Mouse (Mus musculus) hindbrain, embryonic 16.5 days (tissue): ENCODE results near the gene Kcnk1. TPM values are rescaled to one million over a fixed set of nuclear protein-coding genes. Genes with fewer than 3 reads are reported as not detected.

Experiments
- ATAC-seq: fragments of 200-750 bp; cut with Nextera tagmentation; 2 replicates; pipeline ENCODE4 v1.8.0; 2017; ENCODE audit warnings: moderate TSS enrichment, moderate library complexity
- H3K27ac ChIP-seq: fragments of 300-500 bp; sonication (generic); 2 replicates; pipeline ENCODE4 v1.5.1; 2014; ENCODE audit warnings: low read depth, mild to moderate bottlenecking, control low read depth, low read length, moderate library complexity
- H3K27me3 ChIP-seq: fragments of 300-500 bp; sonication (generic); replicated peaks from 2 replicates; pipeline ENCODE4 v1.6.1; 2014; ENCODE audit warnings: low read length; ENCODE audit not compliant: control insufficient read depth, insufficient read depth
- H3K36me3 ChIP-seq: fragments of 300-500 bp; sonication (generic); 2 replicates; pipeline ENCODE4 v1.6.1; 2014; ENCODE audit warnings: mild to moderate bottlenecking, low read length, moderate library complexity, mixed read lengths; ENCODE audit not compliant: control insufficient read depth, insufficient read depth
- H3K4me1 ChIP-seq: fragments of 300-500 bp; sonication (generic); 2 replicates; pipeline ENCODE4 v1.6.1; 2014; ENCODE audit warnings: low read depth, low read length; ENCODE audit not compliant: control insufficient read depth, insufficient read depth
- H3K4me2 ChIP-seq: fragments of 300-500 bp; sonication (generic); 2 replicates; pipeline ENCODE4 v1.6.1; 2014; ENCODE audit warnings: mild to moderate bottlenecking, low read length, control low read depth, moderate library complexity
- H3K4me3 ChIP-seq: fragments of 300-500 bp; sonication (generic); 2 replicates; pipeline ENCODE4 v1.5.1; 2014; ENCODE audit warnings: mild to moderate bottlenecking, low read length, control low read depth, moderate library complexity
- H3K9ac ChIP-seq: fragments of 300-500 bp; sonication (generic); 2 replicates; pipeline ENCODE4 v1.6.1; 2014; ENCODE audit warnings: low read depth, mild to moderate bottlenecking, control low read depth, low read length, moderate library complexity
- H3K9me3 ChIP-seq: fragments of 300-500 bp; sonication (generic); 2 replicates; pipeline ENCODE4 v1.6.1; 2014; ENCODE audit warnings: mild to moderate bottlenecking, low read length, moderate library complexity; ENCODE audit not compliant: control insufficient read depth
- WGBS: fragments of 180-500 bp; shearing (Covaris S2); extraction: QIAGEN DNeasy Blood & Tissue Kit; methylation state at CpG from one replicate; pipeline ENCODE4 v1.1.7; 2014; 5-methylcytosine and 5-hydroxymethylcytosine counted together
- polyA plus RNA-seq: library from polyadenylated mRNA; unstranded; fragments of >200 nt; fragmentation: Nextera tagmentation; extraction: Ambion mirVana; gene quantifications from 2 replicates; pipeline ENCODE4 v1.2.1, GENCODE M21; 2015

Gene Kcnk1
- polyA plus RNA-seq, 1 experiment from 2014 or later = 32.7 TPM

DNA sequence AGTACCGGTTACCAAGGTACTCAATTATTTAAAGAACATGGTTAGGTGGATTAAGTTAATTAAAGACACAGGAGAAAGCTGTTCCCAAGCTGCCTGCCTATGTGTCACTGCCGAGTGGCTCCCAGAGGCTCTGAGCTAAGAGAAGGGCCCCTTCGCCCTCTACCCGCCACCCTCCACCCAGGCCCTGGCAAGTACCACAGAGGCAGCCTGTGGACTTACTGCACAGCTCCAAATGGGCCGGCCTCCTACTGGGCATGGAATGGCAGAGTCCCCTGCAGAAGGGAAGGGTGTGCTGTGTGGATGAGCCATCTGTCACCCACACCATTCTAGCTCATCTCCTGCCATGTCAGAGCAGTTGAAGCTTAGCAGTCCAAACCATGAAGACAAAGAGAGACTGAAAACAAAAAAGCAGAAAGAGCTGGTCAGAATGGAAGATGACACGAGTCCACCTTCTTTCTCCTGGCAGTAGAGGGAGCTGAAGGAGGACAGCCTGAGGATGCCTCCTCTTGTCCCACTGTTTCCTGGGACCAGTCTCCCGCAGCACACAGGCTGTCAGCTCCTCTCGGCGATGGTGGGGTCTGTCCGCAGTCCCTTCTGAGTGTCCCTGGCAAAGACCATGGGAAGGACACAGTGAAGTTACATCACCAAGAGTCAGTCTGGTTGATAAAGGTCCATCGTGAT, 11.5 kb downstream of the Kcnk1 start:
- Histone ChIP-seq H3K9me3 (no peaks in the 10 kb centered on the region), H3K4me1 (no peaks in the 10 kb centered on the region), H3K4me3 (no peak overlapping the region), H3K9ac (no peak overlapping the region), H3K36me3 (no peaks in the 10 kb centered on the region), H3K27ac (peak overlapping the region; percentile 11; the same call in 1 of the 2 replicates), H3K4me2 (no peak overlapping the region), H3K27me3 (no peaks in the 10 kb centered on the region)
- no peak; the same call in 1 of the 2 replicates for ATAC-seq
- WGBS = 69% methylated on average over 11 of the region's 11 CpGs

DNA sequence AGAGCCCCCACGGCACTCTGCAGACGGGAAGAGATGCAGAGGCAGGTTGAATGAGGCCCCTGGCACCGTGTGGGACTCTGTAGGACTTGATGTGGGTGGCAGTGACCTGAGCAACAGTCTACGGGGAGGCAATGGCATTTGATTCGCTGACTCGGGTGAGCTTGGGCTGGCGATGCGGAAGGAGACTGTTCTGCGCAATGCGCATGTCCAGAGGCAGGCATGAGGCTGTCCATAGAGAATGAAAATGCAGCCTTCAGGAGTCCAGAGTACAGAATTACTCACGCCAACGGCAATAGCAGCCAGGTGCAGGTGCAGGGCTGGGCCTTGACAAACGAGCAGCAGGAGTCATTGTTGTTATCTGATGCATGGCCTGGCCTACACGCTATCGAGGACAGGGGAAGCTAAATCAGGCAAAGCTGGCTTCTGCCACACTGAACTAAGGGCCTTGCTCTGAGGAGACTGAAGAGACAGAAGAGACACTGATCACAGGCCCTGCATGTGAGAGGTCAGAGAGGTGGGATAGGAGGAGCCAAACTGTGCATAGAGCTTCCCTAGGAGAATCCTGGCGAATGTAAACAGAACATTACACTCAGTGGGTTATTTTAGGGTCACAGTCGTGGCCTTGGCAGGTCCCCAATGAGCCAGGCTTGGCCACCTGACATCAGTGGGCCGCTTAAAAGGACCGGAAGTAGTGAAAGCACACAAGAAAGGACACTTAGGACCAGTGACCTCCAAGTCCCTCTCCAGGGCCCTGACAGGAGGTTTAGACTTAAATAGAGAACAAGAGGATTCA, 12.8 kb downstream of the Kcnk1 start:
- no peaks in the 10 kb centered on the region for H3K9me3 ChIP-seq
- H3K4me2 ChIP-seq = no peak overlapping the region
- no peak overlapping the region for H3K27ac ChIP-seq
- H3K9ac ChIP-seq = no peak overlapping the region
- ATAC-seq = no peak
- no peak overlapping the region for H3K4me3 ChIP-seq
- H3K27me3 ChIP-seq = no peaks in the 10 kb centered on the region
- 78% methylated on average over 19 of the region's 19 CpGs for WGBS
- H3K4me1 ChIP-seq = no peaks in the 10 kb centered on the region
- H3K36me3 ChIP-seq = no peaks in the 10 kb centered on the region

DNA sequence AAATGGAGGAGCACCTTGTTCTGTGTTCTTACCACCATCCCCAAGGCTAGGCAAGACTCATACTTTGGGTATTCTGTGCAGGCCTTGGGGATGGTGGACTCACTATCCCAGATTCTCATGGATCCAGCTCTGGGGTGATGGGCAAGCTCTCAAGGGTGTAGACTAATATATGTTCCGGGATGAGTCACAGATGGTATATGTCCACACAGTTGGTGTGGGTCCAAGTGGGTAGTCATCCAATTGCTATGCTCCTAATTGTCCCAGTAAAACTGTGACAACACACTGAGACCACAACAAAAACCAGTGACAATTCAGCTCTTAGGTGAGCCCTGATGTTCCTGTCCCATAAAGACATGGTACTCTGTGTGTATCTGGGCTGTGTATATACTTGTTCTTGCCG, 14.0 kb downstream of the Kcnk1 start:
- ATAC-seq = no peak
- WGBS = 88% methylated on average over 2 of the region's 2 CpGs
- H3K9ac ChIP-seq = no peak overlapping the region

DNA sequence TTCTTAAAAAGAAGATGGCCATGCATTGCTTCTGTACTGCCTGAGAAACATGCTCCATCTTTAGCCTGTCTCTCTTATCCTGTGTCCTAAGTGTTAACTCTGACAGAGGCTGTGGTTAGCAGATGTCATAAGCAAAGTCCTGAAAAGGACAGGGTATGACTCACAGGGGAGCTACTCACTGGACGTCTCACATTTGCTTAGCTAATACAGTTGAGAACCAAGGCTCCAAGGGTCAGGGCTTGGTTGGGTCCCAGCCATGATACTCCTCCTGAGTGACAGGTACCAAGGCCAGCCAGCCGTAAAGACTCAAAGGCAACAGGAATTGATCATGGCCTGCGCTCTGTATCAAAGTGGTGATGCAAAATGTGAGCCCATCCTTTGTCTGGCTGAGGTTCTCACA, 15.9 kb downstream of the Kcnk1 start:
- Histone ChIP-seq H3K4me3 (no peak overlapping the region), H3K27ac (no peak overlapping the region), H3K9ac (no peak overlapping the region), H3K9me3 (no peaks in the 10 kb centered on the region), H3K27me3 (no peaks in the 10 kb centered on the region), H3K4me2 (no peak overlapping the region), H3K36me3 (no peaks in the 10 kb centered on the region), H3K4me1 (no peaks in the 10 kb centered on the region)
- ATAC-seq = no peak
- 77% methylated on average over 3 of the region's 3 CpGs for WGBS

More for the DNA sequence above, 14.0 kb downstream of the Kcnk1 start:
- Histone ChIP-seq H3K4me2 (no peak overlapping the region), H3K36me3 (no peaks in the 10 kb centered on the region), H3K4me3 (no peak overlapping the region), H3K27me3 (no peaks in the 10 kb centered on the region), H3K9me3 (no peaks in the 10 kb centered on the region), H3K27ac (no peak overlapping the region), H3K4me1 (no peaks in the 10 kb centered on the region)

DNA sequence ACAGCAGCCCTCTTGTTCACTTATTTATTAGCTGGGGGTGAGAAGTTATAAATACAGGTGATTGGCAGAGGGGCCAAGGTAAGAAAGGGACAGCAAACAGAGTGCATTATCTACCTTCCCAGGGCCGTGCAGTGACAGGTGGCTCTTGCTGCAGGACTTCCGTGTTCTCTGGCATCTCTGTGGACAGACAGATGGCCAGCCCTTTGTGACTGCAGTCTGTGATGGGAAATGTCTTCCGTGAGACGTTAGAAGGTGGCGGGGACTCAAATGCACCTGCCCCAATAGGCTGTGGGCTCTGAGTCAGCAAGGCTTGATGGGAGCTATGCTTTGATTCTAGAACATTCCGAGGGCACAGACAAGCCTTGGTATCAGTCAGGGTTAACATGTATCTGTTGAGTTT, 17.4 kb downstream of the Kcnk1 start:
- Histone ChIP-seq H3K27me3 (no peaks in the 10 kb centered on the region), H3K4me1 (no peaks in the 10 kb centered on the region), H3K27ac (no peak overlapping the region), H3K36me3 (no peaks in the 10 kb centered on the region), H3K9ac (no peak overlapping the region), H3K9me3 (no peaks in the 10 kb centered on the region), H3K4me2 (no peak overlapping the region), H3K4me3 (no peak overlapping the region)
- no peak for ATAC-seq
- WGBS = 80% methylated on average over 6 of the region's 6 CpGs

DNA sequence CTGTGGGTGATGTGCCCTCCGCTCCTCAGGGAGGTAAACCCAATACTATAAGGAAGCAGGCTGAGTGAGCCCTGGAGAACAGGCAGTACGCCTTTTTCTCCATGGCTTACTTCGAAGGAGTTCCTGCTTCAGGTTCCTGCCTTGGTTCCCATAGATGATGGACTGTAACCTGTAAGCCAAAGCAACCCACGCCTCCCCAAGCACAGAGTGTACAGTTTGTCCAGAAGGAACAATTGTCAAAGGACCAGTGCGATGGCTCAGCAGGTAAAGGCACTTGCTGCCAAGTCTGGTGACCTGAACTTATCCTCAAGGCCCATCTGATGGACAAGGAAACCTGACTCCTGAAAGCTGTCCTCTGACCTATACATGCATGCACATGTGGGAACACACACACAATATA, 18.7 kb downstream of the Kcnk1 start:
- Histone ChIP-seq H3K4me1 (no peaks in the 10 kb centered on the region), H3K36me3 (no peaks in the 10 kb centered on the region), H3K27ac (no peak overlapping the region), H3K9me3 (no peaks in the 10 kb centered on the region), H3K4me2 (no peak overlapping the region), H3K4me3 (no peak overlapping the region), H3K9ac (no peak overlapping the region), H3K27me3 (no peaks in the 10 kb centered on the region)
- WGBS = 93% methylated on average over 5 of the region's 5 CpGs
- no peak for ATAC-seq

DNA sequence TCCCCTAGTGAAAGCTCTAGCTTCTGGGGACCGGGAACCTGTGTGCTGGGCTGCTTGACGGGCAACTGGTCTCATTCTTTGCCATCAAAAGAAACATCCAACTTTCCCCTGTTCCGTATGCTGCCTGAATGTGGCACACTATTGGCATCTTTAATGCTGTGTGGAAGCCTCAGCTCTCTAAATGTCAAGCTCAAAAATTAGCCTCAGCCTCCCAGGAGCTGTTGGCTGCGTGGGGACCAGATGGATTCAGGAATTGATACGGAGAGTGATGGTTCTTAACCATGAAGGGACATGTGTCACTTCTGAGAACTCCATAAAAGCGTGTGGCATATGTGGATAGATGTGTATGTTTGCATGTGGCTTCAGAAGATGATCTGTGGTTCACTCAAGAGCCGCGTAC, 27.0 kb downstream of the Kcnk1 start:
- no peak overlapping the region for H3K27ac ChIP-seq
- no peak overlapping the region for H3K9ac ChIP-seq
- no peaks in the 10 kb centered on the region for H3K9me3 ChIP-seq
- H3K36me3 ChIP-seq = no peaks in the 10 kb centered on the region
- H3K4me1 ChIP-seq = no peaks in the 10 kb centered on the region
- no peak overlapping the region for H3K4me2 ChIP-seq
- WGBS = 89% methylated on average over 8 of the region's 8 CpGs
- ATAC-seq = no peak
- H3K4me3 ChIP-seq = no peak overlapping the region
- H3K27me3 ChIP-seq = no peaks in the 10 kb centered on the region

DNA sequence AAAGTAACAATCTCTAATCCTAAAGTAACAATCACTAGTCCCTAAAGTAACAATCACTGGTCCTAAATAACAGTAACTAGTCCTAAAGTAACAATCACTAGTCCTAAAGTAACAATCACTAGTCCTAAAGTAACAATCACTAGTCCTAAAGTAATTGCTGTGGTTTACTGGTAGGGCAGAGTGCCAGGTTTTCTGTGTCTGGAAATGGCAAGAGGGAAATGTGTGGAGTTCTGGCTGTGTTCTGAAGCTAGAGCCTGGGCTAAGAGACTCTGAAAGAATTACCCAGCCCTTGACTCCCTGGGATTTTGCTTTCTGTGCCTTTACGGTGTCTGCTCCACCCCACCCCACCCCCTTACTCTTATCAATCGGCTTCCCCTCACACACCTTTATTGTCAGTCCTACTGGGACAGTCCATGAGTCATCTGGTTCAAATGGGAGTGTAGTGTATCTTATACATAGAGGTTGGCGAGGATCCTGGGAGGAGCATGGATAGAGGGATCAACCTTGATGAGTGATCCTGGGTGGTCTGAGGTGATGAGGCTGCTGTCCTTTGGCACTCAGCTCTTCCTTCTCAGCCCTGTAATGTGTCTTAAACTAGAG, 28.8 kb downstream of the Kcnk1 start:
- H3K36me3 ChIP-seq = no peaks in the 10 kb centered on the region
- no peak overlapping the region for H3K27ac ChIP-seq
- H3K9me3 ChIP-seq = no peaks in the 10 kb centered on the region
- no peak overlapping the region for H3K9ac ChIP-seq
- 91% methylated on average over 3 of the region's 3 CpGs for whole genome bisulfite sequencing
- no peak overlapping the region for H3K4me2 ChIP-seq
- ATAC-seq = no peak
- H3K27me3 ChIP-seq = no peaks in the 10 kb centered on the region
- H3K4me1 ChIP-seq = no peaks in the 10 kb centered on the region
- no peak overlapping the region for H3K4me3 ChIP-seq

DNA sequence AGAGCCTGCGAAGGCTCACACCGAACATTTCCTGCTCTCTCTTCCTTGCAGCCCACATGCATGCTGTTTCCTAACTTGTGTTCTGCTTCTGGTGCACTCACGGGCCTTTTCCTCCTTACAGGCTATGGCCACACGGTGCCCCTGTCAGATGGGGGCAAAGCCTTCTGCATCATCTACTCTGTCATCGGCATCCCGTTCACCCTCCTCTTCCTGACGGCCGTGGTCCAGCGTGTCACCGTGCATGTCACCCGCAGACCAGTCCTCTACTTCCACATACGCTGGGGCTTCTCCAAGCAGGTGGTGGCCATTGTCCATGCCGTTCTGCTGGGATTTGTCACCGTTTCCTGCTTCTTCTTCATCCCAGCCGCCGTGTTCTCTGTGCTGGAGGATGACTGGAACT, 29.9 kb downstream of the Kcnk1 start:
- Histone ChIP-seq H3K9me3 (no peaks in the 10 kb centered on the region), H3K9ac (no peak overlapping the region), H3K27ac (no peak overlapping the region), H3K4me3 (no peak overlapping the region), H3K27me3 (no peaks in the 10 kb centered on the region), H3K4me2 (no peak overlapping the region), H3K36me3 (no peaks in the 10 kb centered on the region), H3K4me1 (no peaks in the 10 kb centered on the region)
- ATAC-seq = no peak
- WGBS = 94% methylated on average over 16 of the region's 16 CpGs
